Mouse (Mus musculus) hindbrain, embryonic 10.5 days (tissue): ENCODE data around the gene Olfr1106. TPM values are rescaled to one million over a fixed set of nuclear protein-coding genes. Genes with fewer than 3 reads are reported as not detected.

Experiments used
- DNase-seq: peaks from one replicate; pipeline ENCODE4 v3.0.0-alpha.2; 2017; ENCODE audit warnings: low spot score
- H3K27ac ChIP-seq: fragments of 300-500 bp; sonication (generic); 2 replicates; pipeline ENCODE4 v1.5.1; 2016; ENCODE audit warnings: mild to moderate bottlenecking, moderate library complexity
- H3K27me3 ChIP-seq: fragments of 300-500 bp; sonication (generic); 2 replicates; pipeline ENCODE4 v1.6.1; 2016; ENCODE audit warnings: mild to moderate bottlenecking; ENCODE audit not compliant: poor library complexity, insufficient read depth, severe bottlenecking
- H3K36me3 ChIP-seq: fragments of 300-500 bp; sonication (generic); 2 replicates; pipeline ENCODE4 v1.6.1; 2016; ENCODE audit warnings: mild to moderate bottlenecking, moderate library complexity
- H3K4me1 ChIP-seq: fragments of 300-500 bp; sonication (generic); replicated peaks from 2 replicates; pipeline ENCODE4 v1.6.1; 2016; ENCODE audit warnings: mild to moderate bottlenecking
- H3K4me3 ChIP-seq: fragments of 300-500 bp; sonication (generic); 2 replicates; pipeline ENCODE4 v1.5.1; 2016; ENCODE audit warnings: mild to moderate bottlenecking, moderate library complexity
- H3K9me3 ChIP-seq: fragments of 300-500 bp; sonication (generic); 2 replicates; pipeline ENCODE4 v1.6.1; 2016; ENCODE audit warnings: mild to moderate bottlenecking, moderate library complexity
- WGBS: fragments of 180-500 bp; shearing (Covaris S2); methylation state at CpG from one replicate; pipeline ENCODE4 v1.1.7; 2016; 5-methylcytosine and 5-hydroxymethylcytosine counted together
- polyA plus RNA-seq: library from polyadenylated mRNA; unstranded; fragments of >200 nt; fragmentation: Nextera tagmentation; extraction: Ambion mirVana; gene quantifications from 2 replicates; pipeline ENCODE4 v1.2.1, GENCODE M21; 2016

Gene Olfr1106
- polyA plus RNA-seq = not detected in 2 replicates

- Histone ChIP-seq H3K4me3 (no peak within 1 kb of the TSS), H3K27ac (no peak within 1 kb of the TSS), H3K9me3 (no peaks in the 10 kb centered on the region), H3K36me3 (no peaks in the 10 kb centered on the region), H3K27me3 (no peaks in the 10 kb centered on the region), H3K4me1 (no peaks in the 10 kb centered on the region)
- 78% methylated on average over 1 of the region's 1 CpGs for WGBS
- no peak for DNase-seq
Observed at GRCm38 (mm10) chr2:87052173-87052572, at the start of gene Olfr1106. Gene Olfr1106 (minus strand): TSS chr2:87052273.

- Histone ChIP-seq H3K27ac (no peak within 1 kb of the TSS), H3K4me3 (no peak within 1 kb of the TSS), H3K9me3 (no peaks in the 10 kb centered on the region), H3K4me1 (no peaks in the 10 kb centered on the region), H3K27me3 (no peaks in the 10 kb centered on the region), H3K36me3 (no peaks in the 10 kb centered on the region)
- WGBS = 81% methylated on average over 1 of the region's 1 CpGs
- no peak for DNase-seq
Observed at GRCm38 (mm10) chr2:87095908-87096307, 43.8 kb upstream of the Olfr1106 start, which contains the start of gene Olfr1109. Gene Olfr1109 (minus strand): TSS chr2:87096008.

- WGBS = 91% methylated on average over 1 of the region's 1 CpGs
- H3K27ac ChIP-seq = no peak within 1 kb of the TSS
- no peaks in the 10 kb centered on the region for H3K4me1 ChIP-seq
- H3K36me3 ChIP-seq = no peaks in the 10 kb centered on the region
- no peak within 1 kb of the TSS for H3K4me3 ChIP-seq
- DNase-seq = no peak
- H3K9me3 ChIP-seq = no peaks in the 10 kb centered on the region
- H3K27me3 ChIP-seq = no peaks in the 10 kb centered on the region
Observed at GRCm38 (mm10) chr2:87075717-87076116, 23.6 kb upstream of the Olfr1106 start, which contains the start of gene Olfr1107. Gene Olfr1107 (minus strand): TSS chr2:87075817.

GRCm38 (mm10) chr2:87036431-87036830 is 15.6 kb downstream of the Olfr1106 start, which contains the start of gene Olfr1105:
Gene Olfr1105 (minus strand): TSS chr2:87036531.
- no peak within 1 kb of the TSS for H3K4me3 ChIP-seq
- no peaks in the 10 kb centered on the region for H3K36me3 ChIP-seq
- H3K27me3 ChIP-seq = no peaks in the 10 kb centered on the region
- DNase-seq = no peak
- H3K27ac ChIP-seq = no peak within 1 kb of the TSS
- no peaks in the 10 kb centered on the region for H3K4me1 ChIP-seq
- no peaks in the 10 kb centered on the region for H3K9me3 ChIP-seq

GRCm38 (mm10) chr2:87026980-87027379 is 25.1 kb downstream of the Olfr1106 start, which contains the start of gene Olfr1104:
Gene Olfr1104 (minus strand): TSS chr2:87027080.
- Histone ChIP-seq H3K4me1 (no peaks in the 10 kb centered on the region), H3K9me3 (no peaks in the 10 kb centered on the region), H3K27ac (no peak within 1 kb of the TSS), H3K36me3 (no peaks in the 10 kb centered on the region), H3K27me3 (no peaks in the 10 kb centered on the region), H3K4me3 (no peak within 1 kb of the TSS)
- DNase-seq = no peak
- WGBS = 91% methylated on average over 1 of the region's 1 CpGs

GRCm38 (mm10) chr2:86998098-86998497 is 54.0 kb downstream of the Olfr1106 start, which contains the start of gene Olfr1102:
Gene Olfr1102 (plus strand): TSS chr2:86998398.
- Histone ChIP-seq H3K4me1 (no peaks in the 10 kb centered on the region), H3K27me3 (no peaks in the 10 kb centered on the region), H3K27ac (no peak within 1 kb of the TSS), H3K4me3 (no peak within 1 kb of the TSS), H3K9me3 (no peaks in the 10 kb centered on the region), H3K36me3 (no peaks in the 10 kb centered on the region)
- DNase-seq = no peak

Other genes starting within 250 kb of the Olfr1106 start
- not detected in 2 replicates for gene Olfr141, start 242.3 kb downstream of the Olfr1106 start, polyA plus RNA-seq
- gene Olfr1094, start 227.6 kb downstream of the Olfr1106 start, polyA plus RNA-seq = not detected in 2 replicates
- gene Olfr1095, start 200.6 kb downstream of the Olfr1106 start, polyA plus RNA-seq = not detected in 2 replicates
- gene Gm13723, start 177.5 kb downstream of the Olfr1106 start, polyA plus RNA-seq = not detected in 2 replicates
- not detected in 2 replicates for gene Olfr1097, start 160.1 kb downstream of the Olfr1106 start, polyA plus RNA-seq
- gene Olfr1098, start 127.7 kb downstream of the Olfr1106 start, polyA plus RNA-seq = not detected in 2 replicates
- not detected in 2 replicates for gene Olfr1099, start 91.6 kb downstream of the Olfr1106 start, polyA plus RNA-seq
- gene Olfr1100, start 72.3 kb downstream of the Olfr1106 start, polyA plus RNA-seq = not detected in 2 replicates
- gene Olfr1101, start 61.1 kb downstream of the Olfr1106 start, polyA plus RNA-seq = not detected in 2 replicates
- not detected in 2 replicates for gene Olfr1102, start 53.9 kb downstream of the Olfr1106 start, polyA plus RNA-seq
- not detected in 2 replicates for gene Olfr1104, start 25.2 kb downstream of the Olfr1106 start, polyA plus RNA-seq
- gene Olfr1105, start 15.7 kb downstream of the Olfr1106 start, polyA plus RNA-seq = not detected in 2 replicates
- gene Olfr1107, start 23.5 kb upstream of the Olfr1106 start, polyA plus RNA-seq = not detected in 2 replicates
- gene Olfr1109, start 43.7 kb upstream of the Olfr1106 start, polyA plus RNA-seq = not detected in 2 replicates
- not detected in 2 replicates for gene Olfr259, start 62.3 kb upstream of the Olfr1106 start, polyA plus RNA-seq
- not detected in 2 replicates for gene Olfr1110, start 88.0 kb upstream of the Olfr1106 start, polyA plus RNA-seq
- gene Olfr1111, start 100.4 kb upstream of the Olfr1106 start, polyA plus RNA-seq = not detected in 2 replicates
- not detected in 2 replicates for gene Olfr1112, start 135.5 kb upstream of the Olfr1106 start, polyA plus RNA-seq
- gene Olfr1113, start 156.7 kb upstream of the Olfr1106 start, polyA plus RNA-seq = not detected in 2 replicates
- not detected in 2 replicates for gene Olfr1115, start 195.7 kb upstream of the Olfr1106 start, polyA plus RNA-seq
- not detected in 2 replicates for gene Olfr1116, start 215.3 kb upstream of the Olfr1106 start, polyA plus RNA-seq